Mouse (Mus musculus) hindbrain, postnatal 0 days (tissue): ENCODE data around the gene Eif3l. TPM values are rescaled to one million over a fixed set of nuclear protein-coding genes. Genes with fewer than 3 reads are reported as not detected.

ENCODE experiments used
- ATAC-seq: fragments of 200-750 bp; cut with Nextera tagmentation; 2 replicates; pipeline ENCODE4 v1.8.0; 2017; ENCODE audit warnings: mild to moderate bottlenecking, moderate TSS enrichment, moderate library complexity
- DNase-seq: peaks from one replicate; pipeline ENCODE4 v3.0.0-alpha.2; 2015; ENCODE audit warnings: low spot score
- H3K27ac ChIP-seq: fragments of 300-500 bp; sonication (generic); 2 replicates; pipeline ENCODE4 v1.5.1; 2014; ENCODE audit warnings: mild to moderate bottlenecking
- H3K27me3 ChIP-seq: fragments of 300-500 bp; sonication (generic); 2 replicates; pipeline ENCODE4 v1.6.1; 2014; ENCODE audit warnings: low read length, mixed read lengths; ENCODE audit not compliant: insufficient read depth
- H3K36me3 ChIP-seq: fragments of 300-500 bp; sonication (generic); 2 replicates; pipeline ENCODE4 v1.6.1; 2014; ENCODE audit warnings: low read length, mixed read lengths; ENCODE audit not compliant: insufficient read depth
- H3K4me1 ChIP-seq: fragments of 300-500 bp; sonication (generic); 2 replicates; pipeline ENCODE4 v1.6.1; 2014; ENCODE audit warnings: antibody characterized with exemption, low read length, mixed read lengths; ENCODE audit not compliant: insufficient read depth
- H3K4me2 ChIP-seq: fragments of 300-500 bp; sonication (generic); 2 replicates; pipeline ENCODE4 v1.6.1; 2014; ENCODE audit warnings: low read depth, mild to moderate bottlenecking, low read length, moderate library complexity, mixed read lengths
- H3K4me3 ChIP-seq: fragments of 300-500 bp; sonication (generic); 2 replicates; pipeline ENCODE4 v1.5.1; 2014; ENCODE audit warnings: low read length
- H3K9ac ChIP-seq: fragments of 300-500 bp; sonication (generic); replicated peaks from 2 replicates; pipeline ENCODE4 v1.6.1; 2014; ENCODE audit warnings: mild to moderate bottlenecking, low read length, moderate library complexity, mixed read lengths
- H3K9me3 ChIP-seq: fragments of 300-500 bp; sonication (generic); 2 replicates; pipeline ENCODE4 v1.6.1; 2016; ENCODE audit warnings: low read length, mixed read lengths
- CTCF ChIP-seq: IDR thresholded peaks from 2 replicates; pipeline ENCODE4 v1.5.1; 2016; ENCODE audit warnings: antibody characterized with exemption, control low read depth, low read depth
- WGBS: fragments of 180-500 bp; shearing (Covaris S2); extraction: QIAGEN DNeasy Blood & Tissue Kit; methylation state at CpG from one replicate; pipeline ENCODE4 v1.1.7; 2014; 5-methylcytosine and 5-hydroxymethylcytosine counted together
- polyA plus RNA-seq: library from polyadenylated mRNA; unstranded; fragments of >200 nt; fragmentation: Nextera tagmentation; extraction: Ambion mirVana; gene quantifications from 2 replicates; pipeline ENCODE4 v1.2.1, GENCODE M21; 2015
- total RNA-seq: library from RNA; depleted of rRNA; stranded (reverse); fragments of >200 nt; gene quantifications from 2 replicates; pipeline ENCODE4 v1.2.3, GENCODE M21; 2014

Gene Eif3l
- total and polyA plus RNA-seq, 2 experiments from 2014 or later = 164 to 221 TPM

- no peak overlapping the region for H3K27ac ChIP-seq
- no peak for TF ChIP-seq CTCF
- H3K4me3 ChIP-seq = no peak overlapping the region
- WGBS = 73% methylated on average over 5 of the region's 5 CpGs
- peaks cover 8% of the 10 kb centered on the region; the same call in 1 of the 2 replicates for H3K4me1 ChIP-seq
- no peaks in the 10 kb centered on the region for H3K9me3 ChIP-seq
- H3K4me2 ChIP-seq = no peak overlapping the region
- peaks cover 14% of the 10 kb centered on the region for H3K36me3 ChIP-seq
- no peaks in the 10 kb centered on the region for H3K27me3 ChIP-seq
- ATAC-seq (no peak), DNase-seq (no peak)
- no peak overlapping the region for H3K9ac ChIP-seq
Measured at GRCm38 (mm10) chr15:79115276-79115675, 40.3 kb downstream of the Eif3l start.

GRCm38 (mm10) chr15:79119491-79119890 lies 44.5 kb downstream of the Eif3l start:
- Histone ChIP-seq H3K27me3 (no peaks in the 10 kb centered on the region), H3K4me3 (no peak overlapping the region), H3K4me1 (no peaks in the 10 kb centered on the region), H3K9ac (no peak overlapping the region), H3K36me3 (peaks cover 35% of the 10 kb centered on the region), H3K27ac (no peak overlapping the region), H3K9me3 (no peaks in the 10 kb centered on the region), H3K4me2 (no peak overlapping the region)
- DNase-seq (no peak), ATAC-seq (no peak)
- 85% methylated on average over 9 of the region's 9 CpGs for whole genome bisulfite sequencing
- TF ChIP-seq CTCF = no peak

- TF ChIP-seq CTCF = no peak
- DNase-seq (no peak), ATAC-seq (no peak)
- Histone ChIP-seq H3K9me3 (no peaks in the 10 kb centered on the region), H3K4me2 (no peak overlapping the region), H3K36me3 (peaks cover 37% of the 10 kb centered on the region), H3K4me3 (no peak overlapping the region), H3K27me3 (no peaks in the 10 kb centered on the region), H3K9ac (no peak overlapping the region), H3K4me1 (no peaks in the 10 kb centered on the region), H3K27ac (no peak overlapping the region)
- WGBS = 47% methylated on average over 4 of the region's 4 CpGs
Measured at GRCm38 (mm10) chr15:79122119-79122518, 47.1 kb downstream of the Eif3l start.

GRCm38 (mm10) chr15:79122546-79122945 lies 47.6 kb downstream of the Eif3l start:
- WGBS = 79% methylated on average over 13 of the region's 13 CpGs
- TF ChIP-seq CTCF = no peak
- Histone ChIP-seq H3K9me3 (no peaks in the 10 kb centered on the region), H3K4me3 (no peak overlapping the region), H3K27me3 (no peaks in the 10 kb centered on the region), H3K4me1 (no peaks in the 10 kb centered on the region), H3K36me3 (peaks cover 41% of the 10 kb centered on the region), H3K4me2 (no peak overlapping the region), H3K9ac (no peak overlapping the region), H3K27ac (no peak overlapping the region)
- DNase-seq = no peak
- no peak for ATAC-seq

- Histone ChIP-seq H3K27me3 (no peaks in the 10 kb centered on the region), H3K36me3 (peaks cover 48% of the 10 kb centered on the region), H3K9ac (no peak overlapping the region), H3K4me1 (no peaks in the 10 kb centered on the region), H3K9me3 (no peaks in the 10 kb centered on the region), H3K4me3 (no peak overlapping the region), H3K27ac (no peak overlapping the region), H3K4me2 (no peak overlapping the region)
- WGBS = 84% methylated on average over 6 of the region's 6 CpGs
- DNase-seq (no peak), ATAC-seq (no peak)
- TF ChIP-seq CTCF = no peak
Measured at GRCm38 (mm10) chr15:79123751-79124150, 48.8 kb downstream of the Eif3l start.

- no peak overlapping the region for H3K4me2 ChIP-seq
- peaks cover 48% of the 10 kb centered on the region for H3K36me3 ChIP-seq
- H3K9me3 ChIP-seq = no peaks in the 10 kb centered on the region
- WGBS = 90% methylated on average over 10 of the region's 10 CpGs
- no peak overlapping the region for H3K4me3 ChIP-seq
- H3K9ac ChIP-seq = no peak overlapping the region
- ATAC-seq (no peak), DNase-seq (no peak)
- H3K27ac ChIP-seq = no peak overlapping the region
- no peaks in the 10 kb centered on the region for H3K4me1 ChIP-seq
- H3K27me3 ChIP-seq = no peaks in the 10 kb centered on the region
- TF ChIP-seq CTCF = no peak
Measured at GRCm38 (mm10) chr15:79124331-79124875, 49.4 kb downstream of the Eif3l start.

- Histone ChIP-seq H3K27me3 (no peaks in the 10 kb centered on the region), H3K9ac (no peak overlapping the region), H3K4me1 (no peaks in the 10 kb centered on the region), H3K4me2 (no peak overlapping the region), H3K27ac (no peak overlapping the region), H3K4me3 (no peak overlapping the region), H3K9me3 (no peaks in the 10 kb centered on the region), H3K36me3 (peaks cover 47% of the 10 kb centered on the region)
- TF ChIP-seq CTCF = peak; percentile 78
- DNase-seq = peak; percentile 46
- 83% methylated on average over 13 of the region's 13 CpGs for WGBS
- no peak for ATAC-seq
Measured at GRCm38 (mm10) chr15:79126217-79126932, 51.4 kb downstream of the Eif3l start.
